Mouse (Mus musculus) lung, embryonic 14.5 days (tissue): ENCODE results near the gene Tmem246. TPM values are rescaled to one million over a fixed set of nuclear protein-coding genes. Genes with fewer than 3 reads are reported as not detected.

Source experiments
- ATAC-seq: fragments of 200-750 bp; cut with Nextera tagmentation; 2 replicates; pipeline ENCODE4 v1.8.0; 2017; ENCODE audit warnings: mild to moderate bottlenecking, moderate TSS enrichment, moderate library complexity; ENCODE audit not compliant: insufficient read depth
- DNase-seq: peaks from one replicate; pipeline ENCODE4 v3.0.0-alpha.2; 2015
- H3K27ac ChIP-seq: fragments of 300-500 bp; sonication (generic); 2 replicates; pipeline ENCODE4 v1.5.1; 2014; ENCODE audit warnings: low read depth, mild to moderate bottlenecking, moderate library complexity
- H3K27me3 ChIP-seq: fragments of 300-500 bp; sonication (generic); 2 replicates; pipeline ENCODE4 v1.6.1; 2014; ENCODE audit warnings: low read length, control low read depth; ENCODE audit not compliant: insufficient read depth
- H3K36me3 ChIP-seq: fragments of 300-500 bp; sonication (generic); 2 replicates; pipeline ENCODE4 v1.6.1; 2014; ENCODE audit warnings: control low read depth; ENCODE audit not compliant: insufficient read depth
- H3K4me1 ChIP-seq: fragments of 300-500 bp; sonication (generic); 2 replicates; pipeline ENCODE4 v1.6.1; 2014; ENCODE audit warnings: antibody characterized with exemption, control low read depth; ENCODE audit not compliant: insufficient read depth
- H3K4me2 ChIP-seq: fragments of 300-500 bp; sonication (generic); 2 replicates; pipeline ENCODE4 v1.6.1; 2014; ENCODE audit warnings: mild to moderate bottlenecking
- H3K4me3 ChIP-seq: fragments of 300-500 bp; sonication (generic); 2 replicates; pipeline ENCODE4 v1.5.1; 2014; ENCODE audit warnings: low read depth, low read length
- H3K9ac ChIP-seq: fragments of 300-500 bp; sonication (generic); 2 replicates; pipeline ENCODE4 v1.6.1; 2014
- H3K9me3 ChIP-seq: fragments of 300-500 bp; sonication (generic); 2 replicates; pipeline ENCODE4 v1.6.1; 2016; ENCODE audit warnings: low read depth, low read length, control low read depth
- CTCF ChIP-seq: IDR thresholded peaks from 2 replicates; pipeline ENCODE4 v1.5.1; 2016; ENCODE audit warnings: antibody characterized with exemption, low read depth
- WGBS: fragments of 180-500 bp; shearing (Covaris S2); extraction: QIAGEN DNeasy Blood & Tissue Kit; methylation state at CpG from one replicate; pipeline ENCODE4 v1.1.7; 2014; 5-methylcytosine and 5-hydroxymethylcytosine counted together
- polyA plus RNA-seq: library from polyadenylated mRNA; unstranded; fragments of >200 nt; fragmentation: Nextera tagmentation; extraction: Ambion mirVana; gene quantifications from 2 replicates; pipeline ENCODE4 v1.2.1, GENCODE M21; 2014

Tmem246 gene
- 19.0 and 21.9 TPM in 2 replicates for polyA plus RNA-seq

GRCm38 (mm10) chr4:49597183-49598100 lies at the start of gene Tmem246:
Gene Tmem246, minus strand, starts transcription at chr4:49597876.
- DNase-seq (peak; percentile 78), ATAC-seq (peak; percentile 96)
- 0 out of 2 replicates have a peak, but pooled peaks have one; percentile 1 for TF ChIP-seq CTCF
- Histone ChIP-seq H3K4me3 (peak within 1 kb of the TSS; percentile 71), H3K36me3 (no peaks in the 10 kb centered on the region), H3K27ac (peak within 1 kb of the TSS; percentile 77), H3K27me3 (no peaks in the 10 kb centered on the region), H3K9ac (peak within 1 kb of the TSS; percentile 71), H3K4me2 (peak within 1 kb of the TSS; percentile 88), H3K9me3 (no peaks in the 10 kb centered on the region), H3K4me1 (no peaks in the 10 kb centered on the region)
- under 1% methylated on average over 77 of the region's 77 CpGs for WGBS

DNA sequence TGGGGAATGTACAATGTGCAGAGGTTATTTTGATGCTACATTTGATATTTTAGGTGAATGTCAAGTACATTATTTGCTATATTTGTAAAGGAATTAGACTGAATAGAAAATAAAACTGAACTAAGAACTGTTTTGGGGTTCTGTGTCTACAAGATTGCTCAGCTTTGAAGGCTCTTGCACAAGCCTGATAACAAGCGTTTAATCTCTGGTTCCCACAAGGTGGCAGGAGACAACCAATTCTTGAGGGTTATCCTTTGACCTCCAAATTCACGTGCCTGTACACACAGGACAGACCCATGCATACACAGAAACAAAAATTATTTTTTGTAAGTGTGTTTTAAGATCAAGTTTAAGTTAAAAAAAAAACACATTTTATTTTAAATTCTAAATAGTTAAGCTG lies 42.2 kb upstream of the Tmem246 start:
- no peak overlapping the region for H3K27ac ChIP-seq
- WGBS = 56% methylated on average over 2 of the region's 2 CpGs
- H3K9ac ChIP-seq = no peak overlapping the region
- H3K4me2 ChIP-seq = no peak overlapping the region
- H3K4me1 ChIP-seq = no peaks in the 10 kb centered on the region
- H3K36me3 ChIP-seq = peaks cover 82% of the 10 kb centered on the region
- no peak for ATAC-seq
- 0 out of 2 replicates have a peak, but pooled peaks have one; percentile 2 for TF ChIP-seq CTCF
- H3K4me3 ChIP-seq = no peak overlapping the region
- no peaks in the 10 kb centered on the region for H3K9me3 ChIP-seq
- no peaks in the 10 kb centered on the region for H3K27me3 ChIP-seq
- no peak for DNase-seq

GRCm38 (mm10) chr4:49637821-49638220 lies 40.1 kb upstream of the Tmem246 start:
- no peaks in the 10 kb centered on the region for H3K9me3 ChIP-seq
- no peak for ATAC-seq
- no peak for TF ChIP-seq CTCF
- H3K4me1 ChIP-seq = no peaks in the 10 kb centered on the region
- no peak overlapping the region for H3K4me3 ChIP-seq
- no peak overlapping the region for H3K4me2 ChIP-seq
- DNase-seq = no peak
- H3K36me3 ChIP-seq = peaks cover 74% of the 10 kb centered on the region
- 87% methylated on average over 11 of the region's 11 CpGs for WGBS
- no peak overlapping the region for H3K27ac ChIP-seq
- H3K9ac ChIP-seq = no peak overlapping the region
- no peaks in the 10 kb centered on the region for H3K27me3 ChIP-seq

DNA sequence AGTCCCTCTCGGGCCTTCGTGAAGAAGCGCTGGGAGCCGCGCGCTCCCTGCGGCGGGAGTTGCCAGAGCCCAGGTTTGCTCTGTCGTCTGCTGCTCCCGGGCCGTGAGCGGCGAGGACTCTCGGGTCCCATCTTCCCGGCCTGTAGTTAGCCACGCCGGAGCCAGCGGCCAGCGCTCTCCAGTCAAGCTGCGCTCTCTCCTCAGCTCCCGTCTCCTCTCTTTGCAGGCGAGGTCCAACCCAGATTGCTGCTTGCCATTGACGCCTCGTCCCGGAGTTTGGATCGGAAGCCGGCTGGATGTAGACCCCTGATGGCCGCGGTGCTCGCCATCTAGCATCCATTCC lies 34.4 kb upstream of the Tmem246 start:
- Histone ChIP-seq H3K27me3 (no peaks in the 10 kb centered on the region), H3K4me1 (no peaks in the 10 kb centered on the region), H3K4me3 (peak overlapping the region; percentile 79), H3K9me3 (no peaks in the 10 kb centered on the region), H3K36me3 (peaks cover 31% of the 10 kb centered on the region), H3K27ac (peak overlapping the region; percentile 94), H3K9ac (peak overlapping the region; percentile 92), H3K4me2 (peak overlapping the region; percentile 84)
- TF ChIP-seq CTCF = no peak
- under 1% methylated on average over 30 of the region's 30 CpGs for WGBS
- ATAC-seq (peak; percentile 77; the same call in 1 of the 2 replicates), DNase-seq (no peak)

DNA sequence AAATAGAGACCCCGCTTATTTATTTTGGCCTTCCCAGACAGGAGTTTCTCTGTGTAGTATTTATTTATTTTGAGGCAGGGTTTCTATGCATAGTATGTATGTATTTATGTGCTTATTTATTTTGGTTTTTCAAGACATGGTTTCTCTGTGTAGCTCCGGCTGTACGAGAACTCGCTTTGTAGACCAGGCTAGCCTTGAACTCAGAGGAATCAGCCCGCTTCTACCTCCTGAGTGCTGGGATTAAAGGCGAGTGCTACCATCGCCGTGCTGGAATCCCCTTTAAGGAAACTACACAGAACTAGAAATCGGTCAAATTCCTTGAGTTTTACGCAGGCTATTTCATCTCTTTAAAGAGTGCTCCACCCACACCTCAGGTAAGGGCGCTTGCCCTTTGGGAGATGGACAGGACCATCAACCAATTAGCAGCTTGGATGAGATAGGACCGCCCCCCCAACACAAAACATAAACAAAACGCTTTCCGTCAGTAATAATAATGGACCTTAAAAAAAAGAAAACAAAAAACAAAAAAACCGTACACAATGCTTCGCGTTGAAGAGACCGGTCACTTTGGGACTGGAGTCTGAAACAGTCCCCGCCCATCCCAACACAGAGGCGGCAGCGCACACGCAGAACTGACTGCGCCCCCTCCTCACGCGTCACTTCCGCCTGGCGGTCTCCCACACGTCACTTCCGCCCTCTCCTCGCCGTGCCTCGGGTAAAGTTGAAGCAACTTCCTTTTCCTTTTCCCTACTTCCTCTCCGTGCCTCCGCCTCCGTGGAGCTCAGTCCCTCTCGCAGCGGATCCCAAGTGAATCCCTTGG lies 33.9 kb upstream of the Tmem246 start, which contains the start of gene Rnf20:
Rnf20 (plus strand) TSS at position 688 of the 820 bp plus-strand sequence.
- WGBS = 4% methylated on average over 37 of the region's 37 CpGs
- Histone ChIP-seq H3K36me3 (peaks cover 25% of the 10 kb centered on the region), H3K9ac (peak within 1 kb of the TSS; percentile 92), H3K9me3 (no peaks in the 10 kb centered on the region), H3K4me2 (peak within 1 kb of the TSS; percentile 84), H3K4me3 (peak within 1 kb of the TSS; percentile 79), H3K27ac (peak within 1 kb of the TSS; percentile 94), H3K4me1 (no peaks in the 10 kb centered on the region), H3K27me3 (no peaks in the 10 kb centered on the region)
- ATAC-seq (peak; percentile 97), DNase-seq (peak; percentile 98)
- no peak for TF ChIP-seq CTCF

DNA sequence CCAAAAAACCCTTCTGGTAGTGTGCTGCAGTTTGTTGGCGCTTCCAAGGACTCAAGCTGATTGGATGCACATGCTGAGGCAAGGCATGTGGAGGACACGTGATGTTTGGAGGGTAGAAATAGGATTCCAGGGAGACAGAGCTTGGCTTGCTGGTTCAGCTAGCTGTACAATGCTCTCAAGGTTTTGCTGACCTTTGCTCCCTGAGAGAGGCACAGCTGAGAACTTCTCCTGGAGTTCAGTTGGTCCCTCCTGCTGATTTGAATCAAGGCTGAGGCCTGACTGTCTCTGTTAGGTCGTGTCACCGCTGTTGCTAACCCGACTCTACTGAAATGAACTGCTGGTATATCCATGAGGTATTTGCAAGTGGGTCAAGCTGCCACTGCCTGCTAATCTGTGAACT lies 31.3 kb upstream of the Tmem246 start:
- ATAC-seq = no peak
- no peak overlapping the region for H3K27ac ChIP-seq
- TF ChIP-seq CTCF = no peak
- no peak overlapping the region for H3K4me3 ChIP-seq
- WGBS = 79% methylated on average over 5 of the region's 5 CpGs
- no peak overlapping the region for H3K4me2 ChIP-seq
- H3K27me3 ChIP-seq = no peaks in the 10 kb centered on the region
- 0 out of 2 replicates have a peak, but pooled peaks cover under 1% of the 10 kb centered on the region for H3K36me3 ChIP-seq
- H3K4me1 ChIP-seq = no peaks in the 10 kb centered on the region
- no peak for DNase-seq
- no peaks in the 10 kb centered on the region for H3K9me3 ChIP-seq
- no peak overlapping the region for H3K9ac ChIP-seq
